Comparison of ENCODE assay signal across 23 mouse cellular contexts in genomic region chr5:21035689-21036480, GRCm38 (mm10). TPM values are rescaled to one million over a fixed set of nuclear protein-coding genes. Genes with fewer than 3 reads are reported as not detected.
A peak's percentile ranks its signal among the peaks of the same experiment; 100 is the strongest.
DNase-seq lines count a peak whose midpoint lies in the region; ATAC-seq and TF ChIP-seq lines count a peak whose summit lies in the region.
"Had no signal": no experiment of that assay in that cellular context is flagged by ENCODE, and none has a peak within 500 bp of the region (broad histone marks: within the 10 kb centered on the region; RNA-seq: fewer than 3 reads in every experiment).

No protein-coding gene starts in this region.

- no peaks in the 10 kb centered on the region for H3K9me3 ChIP-seq in G1E (replicated peaks)
- H3K9me3 ChIP-seq in limb, embryonic 10.5 days (replicated peaks): no peaks in the 10 kb centered on the region
- H3K9me3 ChIP-seq: embryonic facial prominence, embryonic 15.5 days; heart, embryonic 12.5 days; lung, embryonic 15.5 days; midbrain, embryonic 13.5 days; neural tube, embryonic 12.5 days had no signal

- H3K4me1 ChIP-seq in kidney, adult 2 months (ENCODE audit: control insufficient read depth, insufficient read depth, low read length): peaks cover 5% of the 10 kb centered on the region; the same call in 1 of the 2 replicates
- H3K4me1 ChIP-seq in G1E (ENCODE audit: insufficient read depth, low read depth, low read length): peaks cover 30% of the 10 kb centered on the region
- peaks cover 16% of the 10 kb centered on the region for H3K4me1 ChIP-seq in limb, embryonic 10.5 days
- H3K4me1 ChIP-seq: lung, embryonic 15.5 days had no signal

- TF ChIP-seq CTCF in kidney, adult 2 months (conservative IDR thresholded peaks at IDR 0.05; ENCODE audit: insufficient read depth, insufficient read length, low read depth, low read length): no peak
- TF ChIP-seq CTCF in G1E (IDR thresholded peaks at IDR 0.05; ENCODE audit: low read depth, low read length): no peak

- H3K4me3 ChIP-seq in kidney, adult 2 months (ENCODE audit: insufficient read depth, low read depth, low read length): no peak overlapping the region
- H3K4me3 ChIP-seq in G1E (ENCODE audit: low read depth, low read length): no peak overlapping the region
- no peak overlapping the region for H3K4me3 ChIP-seq in limb, embryonic 10.5 days
- H3K4me3 ChIP-seq: embryonic facial prominence, embryonic 15.5 days; heart, embryonic 12.5 days; lung, embryonic 15.5 days; midbrain, embryonic 13.5 days; neural tube, embryonic 12.5 days had no signal

- TF ChIP-seq POLR2A in kidney, adult 2 months (IDR thresholded peaks at IDR 0.05; ENCODE audit: low read depth, low read length): no peak

- peak; percentile 23 for DNase-seq in kidney, adult 2 months
- no peak for DNase-seq in kidney, adult 9 months
- DNase-seq in G1E (ENCODE audit: low spot score): no peak
- DNase-seq in frontal cortex, adult 2 months (ENCODE audit: extremely low spot score in 1 of 2, low spot score in 1 of 2): no peak
- no peak for DNase-seq in ovary, postnatal 14 days (ENCODE audit: low spot score)
- DNase-seq in limb, embryonic 10.5 days (ENCODE audit: low spot score): no peak
- DNase-seq: adrenal gland, postnatal 10 days; cerebellum, adult 2 months; cerebellum, postnatal 25 days; heart, postnatal 10 days; kidney, adult 11 months; right cerebral cortex, adult 18-20 months; thymus, postnatal 14 days had no signal

- no peak overlapping the region for H3K27ac ChIP-seq in kidney, adult 2 months (ENCODE audit: insufficient read depth, low read depth, low read length)
- H3K27ac ChIP-seq in limb, embryonic 10.5 days: no peak overlapping the region
- H3K27ac ChIP-seq: embryonic facial prominence, embryonic 15.5 days; liver, embryonic 14.5 days; lung, embryonic 15.5 days; midbrain, embryonic 13.5 days; neural tube, embryonic 12.5 days; stomach, postnatal 0 days had no signal

- 44% methylated on average over 7 of the region's 7 CpGs for WGBS in kidney, adult 2 months
- WGBS in limb, embryonic 10.5 days: 87% methylated on average over 7 of the region's 7 CpGs

- ATAC-seq in G1E (ENCODE audit: extremely low read depth, insufficient number of reproducible peaks, low FRiP score, poor library complexity, severe bottlenecking): 0 out of 2 replicates have a peak, but pooled peaks have one; percentile 26
- peak; percentile 62 to 84 for ATAC-seq in hematopoietic stem cell, adult 5-6 weeks (replicated peaks in 1 of 2; ENCODE audit: insufficient read depth in 1 of 2, low FRiP score in 2 of 2, low TSS enrichment in 1 of 2, low read depth in 1 of 2, poor library complexity in 2 of 2, severe bottlenecking in 2 of 2)
- peak; percentile 90 for ATAC-seq in neutrophil, adult 5-6 weeks (ENCODE audit: extremely low read depth, insufficient number of reproducible peaks, low FRiP score, poor library complexity, severe bottlenecking)
- ATAC-seq: forebrain, embryonic 14.5 days; midbrain, embryonic 13.5 days had no signal

- H3K27me3 ChIP-seq in kidney, adult 2 months (replicated peaks; ENCODE audit: control insufficient read depth, insufficient read depth, low read length): no peaks in the 10 kb centered on the region
- H3K27me3 ChIP-seq in G1E (ENCODE audit: insufficient read depth, low read length): no peaks in the 10 kb centered on the region
- H3K27me3 ChIP-seq in limb, embryonic 10.5 days (ENCODE audit: low read depth, poor library complexity, severe bottlenecking): no peaks in the 10 kb centered on the region
- H3K27me3 ChIP-seq: embryonic facial prominence, embryonic 15.5 days; heart, embryonic 12.5 days; lung, embryonic 15.5 days; midbrain, embryonic 13.5 days; neural tube, embryonic 12.5 days had no signal

- no peaks in the 10 kb centered on the region for H3K36me3 ChIP-seq in kidney, adult 2 months (ENCODE audit: control insufficient read depth, insufficient read depth, low read length)
- peaks cover 27% of the 10 kb centered on the region for H3K36me3 ChIP-seq in G1E (replicated peaks)
- H3K36me3 ChIP-seq in limb, embryonic 10.5 days: 0 out of 2 replicates have a peak, but pooled peaks cover 2% of the 10 kb centered on the region
- H3K36me3 ChIP-seq: embryonic facial prominence, embryonic 15.5 days; heart, embryonic 12.5 days; lung, embryonic 15.5 days; midbrain, embryonic 13.5 days; neural tube, embryonic 12.5 days had no signal

RNA-seq across cellular contexts. Expression of gene Ptpn12, which starts 19.8 kb away (rescaled TPM):
- 32.3 and 35.9 TPM in 2 replicates for polyA plus RNA-seq in kidney, adult 2 months (2012; rRNA removed)
- 112 and 137 TPM in 2 replicates for total RNA-seq in G1E (2014; fragmentation: Nextera tagmentation)
- total RNA-seq in G1E (2017): 84.7 and 95.6 TPM in 2 replicates
- 25.4 and 59.0 TPM in 2 replicates for polyA plus RNA-seq in G1E (2012)
- total RNA-seq in hematopoietic stem cell, adult 5-6 weeks (2017): 44.0 and 64.5 TPM in 2 replicates
- 110 and 117 TPM in 2 replicates for total RNA-seq in neutrophil, adult 5-6 weeks (2017)
- 57.8 and 64.0 TPM in 2 replicates for polyA plus RNA-seq in frontal cortex, adult 2 months (2012; rRNA removed)
- 24.6 and 25.2 TPM in 2 replicates for polyA plus RNA-seq in limb, embryonic 10.5 days (2016; fragmentation: Nextera tagmentation; extraction: Ambion mirVana)

Comparison
In these comparisons a context has a peak if more than half of its experiments do, and no peak if none do; other contexts are left out.
1. ATAC-seq: peak in every context shown above with its lines; median percentile 90 in neutrophil, adult 5-6 weeks; 73 in hematopoietic stem cell, adult 5-6 weeks; 26 in G1E.